Mouse (Mus musculus) layer of hippocampus, adult 9-11 months (tissue): ENCODE data around the gene Alox5.

Source experiments
- DNase-seq: peaks from one replicate; pipeline ENCODE4 v3.0.0; 2022

The Alox5 gene

DNA sequence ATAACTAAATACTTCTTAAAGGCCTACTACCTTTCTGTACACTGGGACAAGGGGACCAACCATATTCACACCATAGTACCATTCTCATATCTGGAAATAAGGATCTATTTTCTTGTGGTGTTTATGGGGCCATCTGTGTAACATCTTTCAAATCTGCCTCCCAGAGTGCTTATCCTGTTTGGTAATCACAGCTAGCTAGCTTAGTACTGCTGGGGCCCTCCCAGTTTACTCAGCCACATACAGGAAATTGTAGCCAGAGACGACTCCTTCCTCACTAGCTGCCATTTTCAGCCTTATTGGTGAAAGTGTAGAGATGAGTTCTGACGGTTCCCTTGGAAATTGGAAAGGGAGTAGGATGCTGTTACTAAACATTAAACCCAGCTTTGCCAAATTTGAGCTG lies 79.4 kb downstream of the Alox5 start:
- DNase-seq, result no peak

DNA sequence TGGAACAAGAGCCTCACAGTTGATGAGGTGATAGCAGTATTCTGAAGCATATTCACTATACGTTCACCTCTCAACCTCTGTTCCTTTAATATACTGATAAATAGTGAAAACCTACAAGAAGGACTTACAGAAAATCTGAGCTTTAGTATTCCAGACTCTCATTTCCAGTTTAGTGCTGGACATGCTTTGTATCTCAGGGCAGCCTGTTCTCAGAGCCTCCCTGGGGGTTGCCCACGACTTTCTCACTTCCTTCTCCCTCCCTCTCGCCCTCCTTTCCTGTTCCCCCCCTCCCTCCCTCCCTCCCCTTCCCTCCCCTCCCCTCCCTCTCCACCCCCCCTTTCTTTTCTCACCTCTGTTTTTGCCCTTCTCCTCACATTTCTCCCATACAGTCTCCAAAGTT lies 80.8 kb downstream of the Alox5 start:
- DNase-seq, result no peak

DNA sequence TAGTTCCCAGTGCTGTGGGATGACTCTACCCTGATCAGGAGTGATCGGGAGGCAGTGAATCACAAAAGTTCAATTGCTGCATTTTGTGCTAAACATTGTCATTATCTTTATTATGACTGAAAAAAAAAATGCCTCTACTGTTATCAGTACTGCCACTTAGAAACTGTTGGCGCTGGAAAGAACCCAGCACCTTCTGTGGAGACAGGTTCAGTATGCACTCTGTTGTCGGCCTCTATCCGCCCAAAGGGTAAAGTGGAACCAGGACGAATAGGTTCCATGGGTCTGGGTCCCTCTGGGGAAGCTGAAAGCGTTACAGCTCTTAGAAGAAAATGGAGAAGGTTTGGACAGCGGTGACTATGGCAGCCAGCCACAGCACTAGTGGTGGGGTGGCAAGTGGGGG lies 82.1 kb downstream of the Alox5 start:
- no peak for DNase-seq

DNA sequence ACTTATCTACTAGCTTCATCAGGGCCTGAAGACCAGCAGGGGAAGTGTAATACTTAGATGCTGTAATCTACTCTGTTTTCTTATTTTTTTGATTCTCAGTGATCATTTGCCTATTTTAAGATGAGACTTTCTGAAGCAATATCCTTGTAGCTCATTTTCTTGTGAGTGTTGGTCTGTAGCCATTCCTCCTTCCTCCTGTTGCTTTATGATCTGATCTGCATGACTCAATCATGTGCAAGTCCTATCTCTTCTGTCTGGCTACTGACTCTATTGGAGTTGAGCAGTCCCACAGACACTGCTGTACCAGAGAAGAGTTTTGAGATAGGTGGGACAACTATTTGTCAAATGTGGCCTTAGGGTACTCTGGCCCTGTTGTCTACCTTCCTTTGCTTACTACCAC lies 86.4 kb downstream of the Alox5 start:
- no peak for DNase-seq

DNA sequence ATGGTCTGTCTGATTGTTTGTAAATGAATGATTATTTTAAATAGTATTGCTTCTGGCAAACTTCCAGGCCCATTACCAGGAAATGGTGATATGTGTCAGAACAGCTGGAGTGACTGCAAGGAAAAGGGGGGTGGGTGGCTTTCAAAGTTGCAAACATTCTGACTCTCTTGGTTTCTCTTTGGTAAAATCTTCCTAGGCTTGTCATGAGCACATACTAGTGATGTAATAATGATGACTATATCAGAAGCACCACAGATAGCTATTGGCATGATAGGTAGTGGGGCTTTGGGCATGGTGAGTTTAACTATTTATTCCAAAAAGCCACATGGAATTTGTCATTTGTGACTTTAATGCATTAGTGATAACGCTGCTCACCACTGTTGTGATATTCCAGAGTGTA lies 86.8 kb downstream of the Alox5 start:
- no peak for DNase-seq

DNA sequence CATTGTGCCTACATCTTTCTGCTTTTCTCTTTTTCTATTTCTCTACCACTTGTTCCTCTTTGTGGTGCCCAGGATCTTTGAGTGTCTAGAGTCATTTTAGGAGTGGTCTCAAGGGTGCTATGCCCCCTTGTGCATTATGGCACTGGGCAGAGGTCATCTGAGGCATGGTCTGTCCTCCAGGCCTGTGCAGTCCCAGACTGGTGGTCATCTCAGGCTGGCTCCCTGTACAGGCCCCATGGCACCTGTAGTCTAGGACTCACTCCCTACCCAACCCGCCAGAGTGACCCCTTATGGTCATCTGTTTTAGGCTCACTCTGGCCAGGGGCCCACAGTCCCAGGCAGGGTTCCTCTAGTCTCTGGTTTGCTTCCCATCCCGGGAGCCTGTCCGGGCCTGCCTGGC lies 89.5 kb downstream of the Alox5 start:
- DNase-seq, result no peak

DNA sequence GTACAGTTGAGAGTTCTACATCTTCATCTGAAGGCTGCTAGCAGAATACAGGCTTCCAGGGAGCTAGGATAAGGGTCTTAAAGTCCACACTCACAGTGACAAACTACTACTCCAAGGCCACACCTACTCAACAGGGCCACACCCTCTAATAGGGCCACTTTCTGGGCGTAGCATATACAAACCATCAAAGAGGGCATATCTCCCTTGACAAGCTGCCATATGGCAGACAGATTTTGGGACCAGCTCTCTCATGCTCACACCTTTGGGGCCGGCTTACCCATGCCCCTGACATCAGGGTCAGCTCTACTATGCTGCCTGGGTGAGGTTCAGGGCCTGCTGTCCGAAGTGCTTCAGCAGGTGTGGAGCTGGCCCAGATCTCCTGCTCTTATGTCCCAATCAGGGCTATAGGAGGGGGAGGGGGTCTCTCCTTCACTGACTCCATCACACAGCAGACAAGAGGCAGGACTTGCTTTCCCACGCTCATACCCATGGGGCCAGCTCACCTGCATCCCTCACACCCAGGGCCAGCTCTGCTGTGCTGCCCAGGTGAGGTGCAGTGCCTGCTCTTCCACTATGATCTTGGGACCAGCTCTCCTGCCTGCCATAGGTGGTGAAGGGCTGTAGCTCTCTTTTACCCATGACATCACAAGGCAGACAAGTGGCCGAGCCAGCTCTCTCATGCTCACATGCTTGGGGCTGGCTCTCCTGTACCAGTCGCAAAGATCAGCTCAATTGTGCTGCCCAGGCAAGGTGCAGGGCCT lies 90.6 kb downstream of the Alox5 start:
- DNase-seq, result no peak

DNA sequence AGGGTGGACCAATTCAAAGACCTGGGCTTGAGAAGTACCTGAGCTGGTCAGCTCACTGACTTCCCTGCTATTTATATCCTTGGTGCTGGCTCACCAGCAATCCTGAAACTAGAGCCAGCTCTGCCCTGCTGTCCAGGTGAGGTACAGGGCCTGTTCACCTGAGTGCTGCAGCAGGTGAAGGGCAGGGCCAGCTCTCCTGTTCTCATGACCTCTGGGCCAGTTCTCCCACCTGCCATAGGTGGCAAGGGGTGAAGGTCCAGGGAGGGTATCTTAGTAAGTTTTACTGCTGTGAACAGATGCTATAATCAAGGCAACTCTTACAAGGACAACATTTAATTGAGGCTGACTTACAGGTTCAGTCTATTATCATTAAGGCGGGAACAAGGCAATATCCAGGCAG lies 91.2 kb downstream of the Alox5 start:
- DNase-seq, result no peak

DNA sequence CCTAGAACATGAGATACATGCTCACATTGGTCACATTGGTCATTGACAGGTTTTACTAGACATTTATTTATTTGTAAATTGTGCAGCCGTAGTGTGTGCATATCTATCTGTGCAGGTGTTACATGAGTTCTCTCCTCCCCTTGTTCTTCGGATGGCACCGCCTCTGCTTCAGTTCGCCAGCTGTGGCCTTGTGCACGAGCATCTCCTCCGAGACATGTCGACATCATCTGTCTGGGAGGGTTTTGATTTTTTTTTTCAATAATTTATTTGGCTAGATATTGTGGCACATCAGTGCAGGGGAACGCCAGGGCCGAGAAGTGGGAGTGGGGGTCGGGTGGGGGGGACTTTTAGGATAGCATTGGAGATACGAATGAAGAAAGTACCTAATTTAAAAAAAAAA lies 93.0 kb downstream of the Alox5 start:
- no peak for DNase-seq

DNA sequence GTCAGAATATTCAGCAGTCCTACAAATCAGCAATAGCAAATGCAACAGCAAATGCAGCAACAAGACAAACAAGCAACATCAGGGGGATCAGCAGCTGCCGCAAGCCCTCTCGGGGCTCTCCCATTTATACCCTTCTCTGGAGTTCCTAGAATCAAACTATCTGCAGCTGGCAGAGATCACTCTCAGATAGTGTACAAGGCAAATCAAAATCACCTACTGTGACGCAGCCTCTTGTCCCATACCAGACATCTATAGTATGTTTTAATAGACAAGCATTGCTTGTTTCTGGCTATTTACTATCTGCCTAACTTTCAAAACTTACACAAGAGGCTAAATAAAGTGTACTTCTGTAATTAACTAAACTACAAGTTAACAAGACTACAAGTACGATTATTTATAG lies 99.0 kb downstream of the Alox5 start:
- no peak for DNase-seq

DNA sequence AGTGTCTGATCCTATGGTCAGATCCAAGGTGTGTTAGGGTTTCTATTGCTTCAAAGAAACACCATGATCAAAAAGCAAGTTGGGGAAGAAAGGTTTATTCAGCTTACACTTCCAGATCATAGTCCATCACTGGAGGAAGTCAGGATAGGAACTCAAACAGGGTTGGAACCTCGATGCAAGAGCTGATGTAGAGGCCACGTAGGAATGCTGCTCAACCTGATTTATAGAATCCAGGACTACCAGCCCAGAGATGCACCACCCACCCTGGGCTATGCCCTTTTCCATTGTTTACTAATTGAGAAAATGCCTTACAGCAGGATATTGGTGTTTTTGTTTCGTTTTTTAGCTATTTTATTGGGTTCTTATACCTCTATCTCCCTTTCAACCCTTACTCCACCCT lies 99.5 kb downstream of the Alox5 start:
- no peak for DNase-seq
